Mouse (Mus musculus): ENCODE data around the gene Cacna1i. TPM values are rescaled to one million over a fixed set of nuclear protein-coding genes. Genes with fewer than 3 reads are reported as not detected.

Cacna1i gene
- polyA plus RNA-seq, 1 experiment from 2014 or later = 0.80 TPM

GRCm38 (mm10) chr15:80438423-80438822 is 151.4 kb downstream of the Cacna1i start:
- Histone ChIP-seq H3K36me3 (replicated peaks; ENCODE audit: control insufficient read depth, insufficient read depth) (no peaks in the 10 kb centered on the region), H3K9me3 (ENCODE audit: control insufficient read depth, low read length) (no peaks in the 10 kb centered on the region), H3K4me2 (replicated peaks) (no peak overlapping the region), H3K9ac (no peak overlapping the region), H3K4me1 (replicated peaks; ENCODE audit: control insufficient read depth, insufficient read depth, low read length) (0 out of 2 replicates have a peak, but pooled peaks cover 5% of the 10 kb centered on the region), H3K4me3 (replicated peaks; ENCODE audit: low read length) (no peak overlapping the region), H3K27ac (no peak overlapping the region), H3K27me3 (ENCODE audit: control insufficient read depth, insufficient read depth, low read length) (no peaks in the 10 kb centered on the region)
- ATAC-seq (ENCODE audit: low FRiP score) (no peak), DNase-seq (ENCODE audit: low spot score) (no peak)
- 72% methylated on average over 9 of the region's 9 CpGs for WGBS

- Histone ChIP-seq H3K27me3 (ENCODE audit: control insufficient read depth, insufficient read depth, low read length) (no peaks in the 10 kb centered on the region), H3K4me1 (replicated peaks; ENCODE audit: control insufficient read depth, insufficient read depth, low read length) (0 out of 2 replicates have a peak, but pooled peaks cover 5% of the 10 kb centered on the region), H3K4me2 (replicated peaks) (no peak overlapping the region), H3K4me3 (replicated peaks; ENCODE audit: low read length) (no peak overlapping the region), H3K27ac (no peak overlapping the region), H3K9ac (no peak overlapping the region), H3K36me3 (replicated peaks; ENCODE audit: control insufficient read depth, insufficient read depth) (no peaks in the 10 kb centered on the region), H3K9me3 (ENCODE audit: control insufficient read depth, low read length) (no peaks in the 10 kb centered on the region)
- no peak for DNase-seq (ENCODE audit: low spot score)
- 91% methylated on average over 6 of the region's 6 CpGs for WGBS
- ATAC-seq (ENCODE audit: low FRiP score) = no peak
Observed at GRCm38 (mm10) chr15:80440195-80440594, 153.2 kb downstream of the Cacna1i start.

GRCm38 (mm10) chr15:80445956-80446687 is 159.1 kb downstream of the Cacna1i start:
- Histone ChIP-seq H3K9ac (no peak overlapping the region), H3K27me3 (ENCODE audit: control insufficient read depth, insufficient read depth, low read length) (no peaks in the 10 kb centered on the region), H3K4me3 (replicated peaks; ENCODE audit: low read length) (no peak overlapping the region), H3K4me1 (replicated peaks; ENCODE audit: control insufficient read depth, insufficient read depth, low read length) (no peaks in the 10 kb centered on the region), H3K4me2 (replicated peaks) (no peak overlapping the region), H3K36me3 (replicated peaks; ENCODE audit: control insufficient read depth, insufficient read depth) (no peaks in the 10 kb centered on the region), H3K9me3 (ENCODE audit: control insufficient read depth, low read length) (no peaks in the 10 kb centered on the region), H3K27ac (no peak overlapping the region)
- no peak for DNase-seq (ENCODE audit: low spot score)
- ATAC-seq (ENCODE audit: low FRiP score) = no peak
- WGBS = 76% methylated on average over 15 of the region's 15 CpGs

Other genes starting within 250 kb of the Cacna1i start
- gene Syngr1, start 195.9 kb upstream of the Cacna1i start, polyA plus RNA-seq (2014; fragmentation: Nextera tagmentation; extraction: Ambion mirVana) = 37.0 and 38.7 TPM in 2 replicates
- 685 and 734 TPM in 2 replicates for gene Rpl3, start 195.4 kb upstream of the Cacna1i start, polyA plus RNA-seq (2014; fragmentation: Nextera tagmentation; extraction: Ambion mirVana)
- 32.2 and 36.1 TPM in 2 replicates for gene Tab1, start 154.1 kb upstream of the Cacna1i start, polyA plus RNA-seq (2014; fragmentation: Nextera tagmentation; extraction: Ambion mirVana)
- gene Mgat3, start 113.5 kb upstream of the Cacna1i start, polyA plus RNA-seq (2014; fragmentation: Nextera tagmentation; extraction: Ambion mirVana) = 22.3 and 24.5 TPM in 2 replicates
- gene Mief1, start 53.2 kb upstream of the Cacna1i start, polyA plus RNA-seq (2014; fragmentation: Nextera tagmentation; extraction: Ambion mirVana) = 36.4 and 38.6 TPM in 2 replicates
- not detected in 2 replicates for gene AC140267.1, start 51.4 kb upstream of the Cacna1i start, polyA plus RNA-seq (2014; fragmentation: Nextera tagmentation; extraction: Ambion mirVana)
- gene Atf4, start 32.1 kb upstream of the Cacna1i start, polyA plus RNA-seq (2014; fragmentation: Nextera tagmentation; extraction: Ambion mirVana) = 102 and 115 TPM in 2 replicates
- gene Rps19bp1, start 22.9 kb upstream of the Cacna1i start, polyA plus RNA-seq (2014; fragmentation: Nextera tagmentation; extraction: Ambion mirVana) = 75.0 and 83.7 TPM in 2 replicates

Data from hindbrain, embryonic 14.5 days (tissue).